Mouse (Mus musculus) frontal cortex, postnatal 10 days (tissue): ENCODE data around the gene Eml2.
"Not testable (repeated sequence)": the region's sequence is repeated elsewhere in the genome, so short reads cannot be mapped to it uniquely, and the experiment has no call there.

Source experiments
- DNase-seq, 2 experiments: peaks; one replicate each; pipeline ENCODE4 v3.0.0; 2022; ENCODE audit warnings: low spot score in 2 of 2, mixed read lengths in 1 of 2

Gene Eml2

DNA sequence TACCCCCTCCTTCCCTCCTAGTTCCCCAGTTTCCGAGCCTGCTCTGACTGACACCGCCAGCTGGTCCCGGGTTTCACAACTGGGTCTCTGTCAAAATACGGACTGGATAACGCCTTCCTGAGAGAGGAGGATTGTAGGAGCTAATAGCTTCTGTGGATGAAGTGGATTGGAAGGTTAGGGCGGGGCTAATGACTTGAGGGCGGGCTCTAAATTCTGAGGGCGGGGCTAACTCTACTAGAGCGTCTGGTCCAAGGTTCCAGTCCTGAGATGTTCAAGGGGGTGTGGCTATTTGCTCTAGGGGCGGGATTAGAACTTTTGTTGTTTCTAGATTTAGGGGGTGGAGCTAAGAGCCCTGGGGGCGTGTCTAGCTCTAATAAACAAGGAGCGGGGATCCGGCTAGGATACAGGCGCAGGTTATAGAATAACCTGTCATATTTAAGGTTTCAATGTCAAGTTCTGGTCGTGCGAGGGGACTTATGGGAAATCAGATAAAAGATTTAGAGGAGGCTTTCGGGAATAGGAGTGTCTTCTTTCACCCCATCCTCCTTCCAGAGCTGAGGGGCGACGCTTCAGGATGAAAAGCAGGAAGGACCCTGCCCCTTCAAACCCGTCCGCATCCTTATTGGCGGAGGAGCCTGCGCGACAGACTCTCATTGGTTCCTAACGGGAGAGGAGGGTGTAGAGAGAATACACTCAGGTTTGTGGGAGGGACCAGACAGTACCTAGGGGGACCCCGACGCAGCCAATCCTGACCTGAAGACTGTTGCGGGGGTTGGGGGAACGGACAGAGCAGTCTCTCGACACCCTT is at the start of gene Eml2:
Eml2 (plus strand) TSS at position 714 of the 808 bp plus-strand sequence.
- DNase-seq = peak; percentile 79 to 85

DNA sequence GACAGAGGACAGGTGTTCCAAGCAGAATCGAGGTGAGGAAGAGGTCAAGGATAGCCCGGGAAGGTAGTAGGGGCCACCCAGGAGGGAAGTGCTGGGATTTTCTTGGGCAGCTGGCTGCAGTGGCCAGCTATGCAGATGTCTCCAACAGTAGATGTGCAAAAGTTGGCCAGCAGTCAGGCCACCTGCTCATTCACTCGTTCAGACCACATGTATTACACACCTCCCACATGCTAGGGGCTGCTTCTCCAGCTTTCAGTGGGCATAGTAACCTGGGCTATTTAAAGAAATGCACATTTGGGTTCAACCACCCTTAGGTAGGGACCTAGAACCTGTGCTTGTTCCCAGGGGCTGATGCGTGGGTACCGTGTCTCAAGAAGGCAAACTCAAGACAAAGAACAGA is 48.5 kb upstream of the Eml2 start:
- no peak for DNase-seq

DNA sequence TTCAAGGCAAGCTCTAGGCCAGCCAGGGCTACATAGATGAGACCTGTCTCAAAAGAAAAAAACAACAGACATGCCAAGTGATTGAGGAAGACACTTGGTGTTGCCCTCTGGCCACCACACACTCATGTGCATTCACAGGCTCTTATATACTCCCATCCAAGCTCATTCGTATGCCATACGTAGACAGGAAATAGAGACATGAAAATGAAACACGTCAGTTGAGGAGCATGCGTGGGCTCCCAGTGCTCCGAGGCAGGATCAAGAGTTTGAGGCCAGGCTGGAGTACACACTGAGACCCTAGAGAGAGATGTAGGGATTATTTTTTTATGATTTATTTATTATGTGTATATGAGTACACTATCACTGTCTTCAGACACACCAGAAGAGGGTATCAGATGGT is 46.8 kb upstream of the Eml2 start:
- DNase-seq = no peak

DNA sequence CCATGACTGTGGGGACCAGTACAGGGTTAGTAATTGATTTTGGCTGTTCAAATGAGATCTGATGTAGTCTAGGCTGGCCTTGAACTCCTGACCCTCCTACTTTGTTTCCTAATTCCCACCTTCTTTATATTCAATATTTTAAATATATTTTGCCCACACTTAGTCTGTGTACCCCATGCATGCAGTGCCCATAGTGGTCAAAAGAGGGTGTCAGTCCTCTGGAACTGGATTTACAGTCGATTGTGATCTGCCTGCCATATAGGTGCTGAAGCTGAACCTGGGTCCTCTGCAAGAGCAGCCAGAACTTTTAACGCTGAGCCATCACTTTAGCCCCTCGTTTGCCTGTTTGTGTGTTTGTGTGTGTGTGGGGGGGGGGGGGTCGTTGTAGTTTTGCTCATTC is 45.6 kb upstream of the Eml2 start:
- no peak for DNase-seq

DNA sequence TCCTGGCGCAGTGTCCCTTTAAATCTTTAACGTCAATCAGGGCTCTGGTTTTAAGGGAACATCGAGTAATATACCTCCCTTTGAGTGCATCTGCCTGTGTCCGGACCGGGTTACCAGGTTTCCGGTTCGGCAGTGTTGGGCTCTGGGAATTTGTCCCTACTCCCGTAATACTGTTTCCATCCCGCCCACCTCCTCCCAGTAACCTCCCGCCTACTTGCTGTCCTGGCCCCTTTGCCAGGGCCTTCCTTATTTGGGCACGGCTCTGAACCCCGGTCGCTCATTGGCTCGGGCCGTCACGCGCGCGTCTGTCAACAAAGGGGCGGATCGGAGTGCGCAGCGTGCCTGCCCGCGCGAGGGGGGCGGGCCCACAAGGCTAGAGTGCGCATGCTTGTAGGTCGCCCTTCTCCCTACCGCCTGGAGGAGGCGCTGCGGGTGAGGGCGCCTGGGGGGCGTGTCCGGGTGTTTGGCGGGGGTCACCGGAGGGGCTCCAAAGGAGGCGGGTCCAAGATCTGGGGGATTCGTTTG is 44.8 kb upstream of the Eml2 start:
- peak; percentile 96 to 97 for DNase-seq

DNA sequence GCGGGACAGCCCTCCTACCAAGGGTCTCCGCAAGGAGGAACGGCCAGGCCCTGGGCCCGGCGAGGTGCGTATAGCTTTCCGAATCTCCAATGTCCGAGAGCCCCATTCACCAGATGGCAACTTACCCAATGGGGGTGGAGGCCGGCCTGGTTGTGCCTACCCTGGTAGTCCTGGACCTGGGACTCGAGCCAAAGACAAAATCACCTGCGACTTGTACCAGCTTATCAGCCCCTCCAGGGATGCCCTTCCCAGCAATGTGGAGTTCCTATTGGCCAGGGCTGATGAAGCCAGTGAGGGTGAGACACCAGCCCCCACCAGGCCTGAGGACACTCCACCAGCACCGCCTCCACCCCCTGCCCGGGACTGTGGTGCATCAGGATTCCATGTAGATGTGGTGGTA is 40.1 kb upstream of the Eml2 start:
- DNase-seq = no peak

DNA sequence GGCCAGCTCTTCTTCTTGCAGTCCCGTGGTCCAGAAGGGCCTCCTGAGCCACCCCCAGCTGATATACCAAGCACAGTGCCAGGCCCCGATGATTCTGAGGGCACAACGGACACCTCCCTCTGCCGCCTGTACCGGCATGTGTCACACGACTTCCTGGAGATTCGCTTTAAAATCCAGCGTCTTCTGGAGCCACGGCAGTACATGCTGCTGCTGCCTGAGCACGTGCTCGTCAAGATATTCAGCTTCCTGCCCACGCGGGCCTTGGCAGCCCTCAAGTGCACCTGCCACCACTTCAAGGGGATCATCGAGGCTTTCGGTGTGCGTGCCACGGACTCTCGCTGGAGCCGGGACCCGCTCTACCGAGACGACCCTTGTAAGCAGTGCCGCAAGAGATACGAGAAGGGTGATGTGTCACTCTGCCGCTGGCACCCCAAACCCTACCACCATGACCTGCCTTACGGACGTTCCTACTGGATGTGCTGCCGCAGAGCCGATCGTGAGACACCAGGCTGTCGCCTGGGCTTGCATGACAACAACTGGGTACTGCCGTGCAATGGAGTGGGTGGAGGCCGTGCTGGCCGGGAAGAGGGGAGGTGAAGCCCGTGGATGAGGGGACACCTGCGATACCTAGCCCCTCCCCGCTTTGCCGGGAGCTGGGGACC is 39.4 kb upstream of the Eml2 start:
- DNase-seq = no peak

DNA sequence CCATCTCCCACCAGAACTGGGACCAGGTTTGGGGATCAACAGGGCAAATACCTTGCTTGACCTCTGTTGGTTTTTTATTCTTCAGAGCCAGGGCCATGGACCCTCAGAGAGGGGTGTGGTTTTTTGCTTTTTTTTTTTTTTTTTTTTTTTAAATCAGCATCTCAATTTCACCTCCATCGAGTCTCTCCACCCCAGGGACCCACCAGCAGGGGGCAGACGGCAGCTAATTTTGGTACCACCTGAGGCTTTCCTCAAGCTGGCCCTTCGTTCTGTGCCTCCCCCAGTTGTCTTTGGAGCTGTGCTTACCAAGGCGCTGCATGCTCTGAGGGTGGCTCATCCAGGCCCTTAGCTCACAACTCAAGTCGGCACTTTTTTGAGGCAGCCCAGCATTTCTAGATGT is 38.8 kb upstream of the Eml2 start:
- no peak for DNase-seq

DNA sequence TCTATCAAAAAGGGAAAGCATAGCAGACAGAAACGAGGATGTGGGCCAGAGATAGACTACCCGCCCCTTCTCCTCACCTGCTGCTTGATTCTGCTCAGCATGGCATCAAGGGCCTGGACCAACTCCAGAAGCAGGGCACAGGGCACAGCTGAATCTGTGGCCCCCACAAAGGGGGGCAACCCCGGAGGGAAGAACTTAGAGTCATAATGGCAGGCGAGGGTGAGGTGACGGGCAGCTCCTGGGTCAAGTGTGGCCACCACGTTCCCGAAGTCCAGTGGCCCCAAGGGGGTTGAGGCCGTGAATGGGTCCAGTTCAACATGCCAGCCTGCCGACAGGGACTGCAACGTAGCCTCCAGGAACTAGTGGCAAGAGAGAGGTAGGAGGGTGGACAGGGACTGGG is 29.4 kb upstream of the Eml2 start:
- DNase-seq = no peak

DNA sequence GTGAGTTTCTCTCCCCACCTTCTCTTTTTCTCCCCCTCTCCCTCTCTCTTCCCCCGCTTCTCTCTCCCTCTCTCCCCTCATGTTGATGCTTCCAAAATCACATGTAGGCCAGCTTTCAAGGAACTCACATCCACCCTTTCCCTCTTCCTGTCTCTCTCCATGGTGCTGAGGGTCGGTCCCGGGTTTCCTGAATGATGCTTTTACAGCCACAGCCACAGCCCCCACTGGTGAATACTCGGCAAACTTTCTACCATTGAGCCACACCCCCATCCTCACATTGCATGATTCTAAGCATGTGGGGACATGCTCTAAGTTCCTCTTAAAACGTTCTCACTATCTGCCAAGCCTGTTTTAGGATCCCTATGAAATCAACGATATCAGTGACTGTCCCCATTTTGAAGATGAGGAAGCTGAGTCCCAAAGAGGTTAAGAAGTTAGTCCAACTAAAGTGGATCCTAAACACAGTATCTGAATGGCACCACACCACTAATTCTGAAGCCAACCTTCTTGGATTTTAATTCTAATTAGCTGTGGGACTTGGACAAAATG is 28.6 kb upstream of the Eml2 start:
- no peak for DNase-seq

DNA sequence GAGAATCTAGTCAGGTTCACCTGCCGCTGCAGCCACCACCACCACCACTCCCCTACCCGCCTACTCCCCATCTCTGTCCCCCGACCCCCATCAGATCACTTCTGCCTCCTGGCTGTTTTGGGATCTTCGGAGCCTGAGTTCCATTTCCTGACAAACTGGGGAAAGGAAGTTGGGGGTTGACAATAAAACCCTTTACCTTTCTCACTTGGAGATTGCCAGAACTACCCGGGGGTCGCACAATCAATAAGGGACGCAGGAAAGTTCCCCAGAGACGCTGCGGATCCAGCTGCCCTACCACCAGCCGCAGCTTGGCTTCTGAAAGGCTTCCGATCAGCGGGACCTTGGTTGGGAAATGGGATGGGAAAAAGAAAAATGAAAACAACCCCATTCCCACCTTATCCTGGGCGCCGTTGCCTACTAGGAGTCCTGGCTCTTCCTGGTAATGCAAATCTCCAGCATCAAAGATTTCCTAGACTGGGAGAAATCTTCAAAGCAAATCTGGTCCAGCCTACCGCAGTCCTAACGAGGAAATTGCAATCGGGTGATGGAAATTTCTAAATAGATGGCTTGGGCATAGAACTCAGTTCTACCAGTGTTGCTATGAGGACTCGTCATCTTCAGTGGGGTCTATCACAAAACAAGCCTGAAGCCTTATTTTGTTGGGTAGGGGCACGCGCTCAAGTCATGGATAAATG is 27.9 kb upstream of the Eml2 start:
- no peak for DNase-seq

DNA sequence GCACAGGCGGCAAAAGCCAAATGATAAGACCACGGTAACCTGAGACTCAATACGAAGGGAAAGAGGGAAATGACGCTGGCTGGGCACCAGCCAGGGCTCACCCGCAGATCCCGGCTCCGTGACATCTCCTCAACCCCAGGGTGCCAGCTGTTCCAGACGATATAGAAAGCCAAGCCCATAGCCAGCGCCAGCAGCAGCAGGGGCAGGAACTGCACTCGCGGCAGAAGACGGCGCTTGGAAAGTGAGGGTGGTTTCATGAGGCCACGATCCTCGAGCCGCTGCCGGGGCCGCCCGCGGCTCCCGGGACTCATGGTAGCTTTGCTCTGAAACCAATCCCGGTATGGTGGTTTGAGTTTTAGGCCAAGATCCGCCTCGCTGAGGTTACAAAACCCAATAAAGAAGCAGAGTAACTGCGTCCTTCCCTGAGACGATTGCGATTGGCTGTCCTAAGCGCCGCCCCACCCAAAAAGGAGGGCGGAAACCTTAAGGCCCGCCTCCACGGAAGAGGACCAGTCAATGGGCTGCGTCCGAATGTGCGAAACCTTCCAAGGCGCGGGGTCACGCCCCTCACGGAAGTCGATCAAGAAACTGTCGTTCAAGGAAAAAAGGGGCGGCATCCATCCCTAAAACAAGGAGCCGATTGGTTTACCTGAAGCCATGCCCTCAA is 27.2 kb upstream of the Eml2 start, which contains the start of gene Qpctl:
Qpctl (minus strand) TSS at position 417 of the 667 bp plus-strand sequence.
- peak; percentile 98 for DNase-seq

DNA sequence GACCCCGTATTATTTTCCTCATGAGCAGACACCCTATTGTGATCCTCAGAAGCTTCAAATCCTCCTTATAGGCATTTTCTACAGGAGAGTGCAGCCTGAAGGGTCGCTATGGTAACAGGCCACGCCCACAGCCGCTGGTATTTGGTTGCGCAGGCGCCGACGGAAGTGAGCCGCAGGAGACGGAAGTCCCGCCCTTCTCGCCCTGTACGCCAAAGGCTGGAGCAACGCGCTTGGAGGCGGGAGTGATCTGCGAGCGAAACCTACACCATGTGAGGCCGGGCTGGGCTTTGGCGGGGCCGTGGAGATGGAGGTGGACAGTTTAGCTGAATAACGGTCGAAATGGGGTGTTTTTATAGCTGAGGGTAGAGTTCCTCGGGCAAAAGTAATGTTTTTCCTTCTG is 26.6 kb upstream of the Eml2 start, which contains the start of gene Snrpd2:
Snrpd2 (plus strand) TSS at position 97 of the 400 bp plus-strand sequence.
- DNase-seq = peak; percentile 87 to 93

DNA sequence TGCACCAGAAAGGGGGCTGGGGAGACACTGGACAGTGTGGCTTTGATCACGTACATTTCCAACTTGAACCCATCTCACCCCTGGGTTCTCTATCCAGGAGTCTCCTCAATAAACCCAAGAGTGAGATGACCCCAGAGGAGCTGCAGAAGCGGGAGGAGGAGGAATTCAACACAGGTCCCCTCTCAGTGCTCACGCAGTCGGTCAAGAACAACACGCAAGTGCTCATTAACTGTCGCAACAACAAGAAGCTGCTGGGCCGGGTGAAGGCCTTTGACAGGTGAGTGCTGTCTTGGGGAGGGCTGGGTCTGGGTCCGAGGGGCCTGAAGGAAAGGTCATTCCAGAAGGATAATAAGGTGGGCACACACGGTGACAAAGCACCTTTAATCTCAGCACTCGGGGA is 25.1 kb upstream of the Eml2 start:
- not testable (repeated sequence) for DNase-seq

DNA sequence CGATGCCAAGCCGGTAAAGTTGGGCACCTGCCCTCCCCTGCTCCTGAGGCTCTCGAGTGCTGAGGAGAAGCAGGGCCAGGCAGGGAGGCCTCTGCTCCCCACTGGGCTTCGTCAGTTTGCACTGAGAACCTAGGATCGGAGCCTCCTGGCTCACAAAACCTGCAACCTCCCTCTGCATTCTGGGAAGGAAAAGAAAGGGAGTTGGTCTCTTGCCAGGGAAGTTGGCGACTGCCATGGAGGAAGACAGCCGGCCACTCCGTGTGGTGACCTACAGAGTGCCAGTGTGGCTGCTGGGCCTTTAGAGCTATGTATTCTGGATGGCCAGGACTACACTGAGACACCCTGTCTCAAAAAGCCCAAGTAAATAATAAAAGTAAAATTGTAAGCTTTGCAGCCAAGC is 21.4 kb upstream of the Eml2 start:
- DNase-seq = no peak

DNA sequence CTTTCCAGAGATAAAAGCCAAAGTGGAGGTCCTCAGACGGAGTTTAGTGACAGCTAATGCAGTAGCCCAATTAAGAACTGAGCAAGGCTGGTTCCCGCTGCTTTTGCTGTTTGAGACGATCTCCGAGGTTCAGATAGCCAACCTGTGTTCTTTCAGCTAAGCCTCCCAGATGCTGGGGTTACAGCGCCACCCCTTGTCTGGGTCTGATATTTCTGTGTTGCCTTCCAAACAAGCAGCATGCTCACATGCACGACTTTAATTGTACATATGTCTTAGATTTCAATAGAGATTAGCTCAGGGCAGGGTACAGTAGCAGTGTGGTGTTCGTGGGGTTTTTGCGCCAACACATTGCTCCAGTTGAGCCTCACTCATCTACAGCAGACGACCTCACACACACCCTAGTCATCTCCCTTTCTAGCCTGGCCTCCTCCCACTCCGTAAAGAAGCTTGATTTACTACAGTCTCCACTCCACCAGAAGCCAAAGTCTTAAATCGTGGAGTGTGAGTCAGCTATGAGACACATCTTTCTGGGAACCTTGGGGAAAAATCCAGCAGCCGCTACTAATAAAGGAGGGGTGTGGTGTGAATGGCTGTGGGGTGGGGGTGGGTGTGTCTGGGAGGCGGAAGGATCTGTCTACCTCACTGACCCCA is 20.3 kb upstream of the Eml2 start:
- DNase-seq = no peak

DNA sequence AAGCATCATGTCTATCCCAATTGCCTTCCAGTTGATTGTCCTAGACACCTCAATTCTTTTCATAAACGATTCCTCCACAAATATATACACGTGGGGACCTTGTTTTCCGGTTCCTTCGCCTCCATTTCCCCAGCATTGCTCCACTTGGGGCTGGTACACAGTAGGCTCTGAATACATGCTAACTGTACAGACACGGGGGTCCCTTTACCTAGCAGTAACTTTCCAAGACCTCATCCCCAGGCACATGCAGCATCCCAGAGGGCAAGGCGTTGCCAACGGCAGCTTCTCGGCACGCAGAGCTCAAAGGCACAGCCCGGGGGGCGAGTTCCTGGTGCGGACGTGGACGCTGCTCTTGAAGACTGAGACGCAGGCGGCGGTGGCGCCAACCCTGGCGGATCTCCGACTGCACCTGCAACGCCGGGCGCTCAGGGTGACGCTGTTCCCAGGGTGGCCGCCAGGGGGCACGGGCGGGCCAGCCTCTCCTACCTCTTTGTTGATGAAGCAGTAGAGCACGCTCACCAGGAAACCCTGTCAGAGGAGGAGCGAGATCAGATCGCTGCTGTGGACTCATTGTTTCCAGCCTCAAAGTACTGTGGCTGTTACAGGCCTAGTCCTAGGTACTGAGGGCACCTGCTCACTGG is 18.9 kb upstream of the Eml2 start:
- peak; percentile 84 to 89 for DNase-seq

DNA sequence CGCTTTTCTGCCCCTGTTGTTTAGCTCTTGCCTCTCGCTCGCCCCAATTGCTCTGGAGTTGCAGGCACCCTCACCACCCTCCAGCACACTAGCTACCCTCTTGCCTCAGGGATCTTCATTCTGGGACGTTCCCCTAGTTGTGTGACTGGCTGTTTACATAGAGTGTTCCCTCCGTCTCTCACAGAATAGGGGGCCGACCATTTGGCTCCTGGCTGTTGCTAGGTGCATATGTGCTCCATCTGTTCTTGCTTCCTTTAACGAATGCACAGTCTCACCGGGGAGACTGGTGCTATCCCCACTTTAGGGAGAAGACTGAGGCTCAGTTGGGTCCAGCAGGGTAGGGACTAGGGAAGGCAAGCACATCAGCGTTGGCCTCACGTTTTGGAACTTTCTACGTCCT is 17.6 kb upstream of the Eml2 start:
- no peak for DNase-seq

DNA sequence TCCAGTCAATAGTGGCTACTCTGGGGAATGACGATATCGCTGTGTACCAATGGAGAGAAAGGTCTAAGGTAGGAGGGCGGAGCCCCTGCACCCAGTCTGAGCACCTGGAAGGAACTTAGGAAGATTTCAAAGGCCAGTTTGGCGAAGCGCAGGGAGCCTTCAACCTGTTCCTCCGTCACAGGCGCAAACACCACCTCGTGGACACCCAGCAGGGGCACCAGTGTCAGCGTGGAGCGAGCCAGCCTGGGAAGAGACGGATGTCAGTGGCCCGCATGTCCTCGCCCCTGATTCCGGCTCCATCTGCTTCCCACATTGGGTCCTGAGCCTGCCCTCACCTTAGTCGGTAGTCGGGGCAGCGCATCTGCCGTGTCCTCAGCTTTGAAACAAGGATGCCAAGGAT is 16.8 kb upstream of the Eml2 start:
- no peak for DNase-seq

DNA sequence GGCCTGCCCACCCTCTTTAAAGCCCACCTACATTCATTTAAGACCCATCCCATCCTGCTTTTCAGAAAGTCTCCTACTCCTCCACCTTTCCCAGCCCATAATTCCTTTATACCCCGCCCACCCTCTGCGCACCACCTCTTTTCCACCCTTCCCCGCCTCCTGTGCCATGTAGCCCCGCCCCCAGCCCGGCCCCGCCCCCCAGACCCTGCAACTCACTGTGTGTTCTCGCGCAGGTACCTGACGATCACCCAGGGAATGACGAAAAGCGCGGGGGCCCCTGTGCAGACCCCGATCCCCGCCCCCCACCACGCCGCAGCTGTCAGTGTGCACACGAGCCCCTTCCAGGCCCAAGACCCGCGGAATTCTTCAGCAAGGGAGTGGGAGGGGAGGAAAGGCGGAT is 16.1 kb upstream of the Eml2 start:
- no peak for DNase-seq

DNA sequence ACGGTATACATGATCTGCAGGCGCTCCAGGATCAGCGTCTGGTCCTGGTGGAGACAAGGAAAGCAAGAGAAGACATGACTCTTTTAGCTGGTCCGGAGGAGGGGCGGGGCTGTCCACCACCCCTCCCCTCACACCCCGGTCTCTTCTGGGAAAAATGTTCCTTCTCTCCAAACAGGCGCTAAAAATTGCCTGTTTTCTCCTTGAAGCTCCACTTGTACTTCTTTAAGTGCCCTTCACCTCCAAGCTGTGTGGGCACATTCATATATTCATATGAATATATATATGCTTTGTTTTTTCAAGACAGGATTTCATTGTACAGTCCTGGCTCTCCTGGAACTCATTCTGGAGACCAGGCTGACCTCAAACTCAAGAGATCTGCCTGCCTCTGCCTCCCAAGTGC is 13.3 kb upstream of the Eml2 start:
- DNase-seq = no peak
